Mouse (Mus musculus): ENCODE measurements around the gene D630045J12Rik.

DNA sequence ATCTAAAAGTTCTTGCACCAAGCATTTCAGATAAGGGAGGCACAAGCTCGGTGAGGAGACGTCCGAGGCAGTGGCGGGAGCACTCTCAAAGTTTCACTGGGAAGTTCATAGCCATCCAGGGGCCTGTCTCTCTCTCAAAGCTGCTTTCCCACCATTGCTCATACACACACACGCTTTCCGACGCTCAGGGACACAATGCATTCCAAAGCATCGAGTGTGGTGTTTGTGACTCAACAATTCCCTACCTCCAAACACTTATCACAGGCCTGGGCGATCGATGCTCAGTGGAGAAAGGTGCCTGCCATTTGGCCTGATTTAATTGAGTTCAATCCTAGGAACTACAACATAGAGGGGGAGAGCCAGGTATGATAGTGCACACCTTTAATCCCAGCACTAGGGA lies 159.1 kb downstream of the D630045J12Rik start:
- no peak for TF ChIP-seq CTCF (IDR thresholded peaks at IDR 0.05)
- TF ChIP-seq EP300 (IDR thresholded peaks at IDR 0.05): no peak

Data from lung, postnatal 0 days (tissue).